Mouse (Mus musculus): ENCODE results near the gene Akap1. TPM values are rescaled to one million over a fixed set of nuclear protein-coding genes. Genes with fewer than 3 reads are reported as not detected.

Gene Akap1
- polyA plus RNA-seq, 1 experiment from 2014 or later: 23.9 TPM

GRCm38 (mm10) chr11:88834606-88835005 lies 29.8 kb downstream of the Akap1 start:
- no peaks in the 10 kb centered on the region for H3K9me3 ChIP-seq (ENCODE audit: control insufficient read depth, low read depth, low read length)
- no peaks in the 10 kb centered on the region for H3K27me3 ChIP-seq (ENCODE audit: control insufficient read depth, insufficient read depth, low read length)
- no peaks in the 10 kb centered on the region for H3K4me1 ChIP-seq (ENCODE audit: control insufficient read depth, insufficient read depth, low read length)
- H3K4me3 ChIP-seq (ENCODE audit: low read depth, low read length): no peak overlapping the region
- no peak for ATAC-seq (ENCODE audit: insufficient number of reproducible peaks, insufficient read depth, low FRiP score, low read depth)
- H3K36me3 ChIP-seq (ENCODE audit: control insufficient read depth, insufficient read depth, low read length): peaks cover 26% of the 10 kb centered on the region
- no peak overlapping the region for H3K9ac ChIP-seq (replicated peaks; ENCODE audit: low read depth, low read length)
- no peak overlapping the region for H3K4me2 ChIP-seq (replicated peaks; ENCODE audit: low read depth, low read length)
- H3K27ac ChIP-seq (ENCODE audit: low read length): no peak overlapping the region
- WGBS: 89% methylated on average over 11 of the region's 11 CpGs

- Histone ChIP-seq H3K27me3 (ENCODE audit: control insufficient read depth, insufficient read depth, low read length) (no peaks in the 10 kb centered on the region), H3K36me3 (ENCODE audit: control insufficient read depth, insufficient read depth, low read length) (peaks cover 26% of the 10 kb centered on the region)
Observed at GRCm38 (mm10) chr11:88834134-88834533, 30.3 kb downstream of the Akap1 start.

DNA sequence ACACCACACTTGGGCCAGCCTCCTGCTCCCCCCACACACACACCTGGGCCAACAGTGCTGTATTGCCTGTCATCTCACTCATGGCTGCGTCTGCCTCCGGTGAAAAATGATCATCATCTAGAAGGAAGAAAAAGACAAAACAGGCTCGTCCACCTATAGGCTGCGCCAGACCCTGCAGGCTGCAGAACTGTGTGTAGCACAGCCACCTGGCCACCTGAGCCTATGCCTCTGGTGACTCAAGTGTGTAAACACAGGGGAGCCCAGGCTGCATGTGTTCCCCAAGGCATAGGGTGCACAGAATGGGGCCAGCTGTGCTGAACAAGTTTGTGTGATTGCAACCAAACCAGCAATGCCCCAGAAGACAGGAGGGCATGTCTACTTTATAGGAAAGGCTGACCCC lies 31.3 kb downstream of the Akap1 start:
- Histone ChIP-seq H3K9ac (replicated peaks; ENCODE audit: low read depth, low read length) (no peak overlapping the region), H3K27ac (ENCODE audit: low read length) (no peak overlapping the region), H3K9me3 (ENCODE audit: control insufficient read depth, low read depth, low read length) (no peaks in the 10 kb centered on the region), H3K4me2 (replicated peaks; ENCODE audit: low read depth, low read length) (no peak overlapping the region), H3K4me1 (ENCODE audit: control insufficient read depth, insufficient read depth, low read length) (no peaks in the 10 kb centered on the region), H3K36me3 (ENCODE audit: control insufficient read depth, insufficient read depth, low read length) (peaks cover 26% of the 10 kb centered on the region), H3K27me3 (ENCODE audit: control insufficient read depth, insufficient read depth, low read length) (no peaks in the 10 kb centered on the region), H3K4me3 (ENCODE audit: low read depth, low read length) (no peak overlapping the region)
- 47% methylated on average over 4 of the region's 4 CpGs for WGBS
- peak; percentile 69 for ATAC-seq (ENCODE audit: insufficient number of reproducible peaks, insufficient read depth, low FRiP score, low read depth)

More at GRCm38 (mm10) chr11:88834134-88834533, 30.3 kb downstream of the Akap1 start:
- H3K9ac ChIP-seq (replicated peaks; ENCODE audit: low read depth, low read length): no peak overlapping the region
- H3K9me3 ChIP-seq (ENCODE audit: control insufficient read depth, low read depth, low read length): no peaks in the 10 kb centered on the region
- WGBS: 89% methylated on average over 14 of the region's 14 CpGs
- no peak for ATAC-seq (ENCODE audit: insufficient number of reproducible peaks, insufficient read depth, low FRiP score, low read depth)
- H3K4me1 ChIP-seq (ENCODE audit: control insufficient read depth, insufficient read depth, low read length): no peaks in the 10 kb centered on the region
- no peak overlapping the region for H3K27ac ChIP-seq (ENCODE audit: low read length)
- no peak overlapping the region for H3K4me3 ChIP-seq (ENCODE audit: low read depth, low read length)
- H3K4me2 ChIP-seq (replicated peaks; ENCODE audit: low read depth, low read length): no peak overlapping the region

DNA sequence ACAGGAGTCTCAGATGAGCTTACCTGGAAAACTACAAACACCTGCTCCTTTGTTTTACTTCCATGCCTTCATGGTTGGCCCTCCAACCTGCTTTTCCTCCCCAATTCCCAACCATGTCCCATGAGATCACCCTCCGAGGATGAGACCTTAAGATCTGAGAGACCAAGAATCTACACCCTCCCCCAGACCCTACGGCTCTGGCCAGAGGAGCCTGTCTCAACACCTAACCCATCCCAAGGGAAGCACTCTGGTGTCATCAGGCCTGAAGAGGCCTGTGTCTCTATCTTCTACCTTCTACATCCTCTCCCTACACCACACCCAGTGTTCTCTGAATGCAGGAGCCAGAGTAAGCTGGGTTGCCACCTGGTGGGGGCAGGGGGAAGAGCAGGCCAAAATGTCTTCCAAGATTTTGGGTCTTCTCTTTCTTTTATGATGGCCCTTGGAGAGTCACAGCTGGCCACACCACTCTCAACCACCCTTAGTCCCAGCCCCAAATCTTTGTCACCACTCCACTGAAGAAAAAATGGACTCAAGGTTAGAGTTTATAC lies 34.1 kb downstream of the Akap1 start:
- Histone ChIP-seq H3K4me1 (ENCODE audit: control insufficient read depth, insufficient read depth, low read length) (no peaks in the 10 kb centered on the region), H3K4me3 (ENCODE audit: low read depth, low read length) (no peak overlapping the region), H3K9me3 (ENCODE audit: control insufficient read depth, low read depth, low read length) (no peaks in the 10 kb centered on the region), H3K27ac (ENCODE audit: low read length) (no peak overlapping the region), H3K36me3 (ENCODE audit: control insufficient read depth, insufficient read depth, low read length) (peaks cover 18% of the 10 kb centered on the region), H3K9ac (replicated peaks; ENCODE audit: low read depth, low read length) (no peak overlapping the region), H3K27me3 (ENCODE audit: control insufficient read depth, insufficient read depth, low read length) (no peaks in the 10 kb centered on the region), H3K4me2 (replicated peaks; ENCODE audit: low read depth, low read length) (no peak overlapping the region)
- 88% methylated on average over 2 of the region's 2 CpGs for WGBS
- no peak for ATAC-seq (ENCODE audit: insufficient number of reproducible peaks, insufficient read depth, low FRiP score, low read depth)

DNA sequence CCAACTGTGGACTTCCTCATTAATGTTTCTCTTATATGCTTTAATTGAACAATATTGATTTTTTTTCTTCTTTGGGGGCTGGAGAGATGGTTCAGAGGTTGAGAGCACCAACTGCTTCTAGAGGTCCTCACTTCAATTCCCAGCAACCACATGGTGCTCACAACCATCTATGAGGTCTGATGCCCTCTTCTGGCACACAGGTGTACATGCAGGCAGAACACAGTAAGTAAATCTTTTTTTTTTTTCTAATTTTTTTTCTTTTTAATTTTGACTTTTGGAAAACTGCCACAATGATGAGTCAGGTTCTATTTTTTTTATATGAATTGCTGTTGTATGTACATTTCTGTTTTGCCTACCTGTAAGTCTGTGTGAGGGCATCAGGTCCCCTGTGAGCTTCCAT lies 35.9 kb downstream of the Akap1 start:
- Histone ChIP-seq H3K27ac (ENCODE audit: low read length) (no peak overlapping the region), H3K27me3 (ENCODE audit: control insufficient read depth, insufficient read depth, low read length) (no peaks in the 10 kb centered on the region), H3K9me3 (ENCODE audit: control insufficient read depth, low read depth, low read length) (no peaks in the 10 kb centered on the region), H3K4me3 (ENCODE audit: low read depth, low read length) (no peak overlapping the region), H3K4me1 (ENCODE audit: control insufficient read depth, insufficient read depth, low read length) (no peaks in the 10 kb centered on the region), H3K9ac (replicated peaks; ENCODE audit: low read depth, low read length) (no peak overlapping the region), H3K36me3 (ENCODE audit: control insufficient read depth, insufficient read depth, low read length) (peaks cover 13% of the 10 kb centered on the region; the same call in 1 of the 2 replicates), H3K4me2 (replicated peaks; ENCODE audit: low read depth, low read length) (no peak overlapping the region)
- no peak for ATAC-seq (ENCODE audit: insufficient number of reproducible peaks, insufficient read depth, low FRiP score, low read depth)

DNA sequence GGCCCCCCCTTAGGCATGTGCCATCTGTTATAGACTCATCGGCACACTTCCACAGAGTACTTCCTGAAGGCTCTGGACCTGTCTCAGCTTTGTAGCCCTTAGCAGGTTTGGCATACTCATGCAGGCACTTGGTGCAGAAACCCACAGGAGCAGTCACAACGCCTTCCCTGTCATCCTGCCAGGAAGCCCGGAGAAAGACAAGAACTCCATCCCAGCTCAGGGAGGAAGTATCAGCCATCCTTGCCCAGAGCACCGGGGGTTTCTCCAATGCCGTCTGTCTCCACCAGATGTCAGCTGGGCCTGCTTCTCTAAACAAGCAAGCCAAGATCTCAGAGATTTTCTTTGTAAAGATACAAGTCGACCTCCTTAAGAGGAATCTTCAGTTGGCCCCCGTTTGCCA lies 38.5 kb downstream of the Akap1 start:
- 36% methylated on average over 7 of the region's 7 CpGs for WGBS
- H3K9ac ChIP-seq (replicated peaks; ENCODE audit: low read depth, low read length): no peak overlapping the region
- no peak overlapping the region for H3K4me3 ChIP-seq (ENCODE audit: low read depth, low read length)
- H3K27ac ChIP-seq (ENCODE audit: low read length): no peak overlapping the region
- H3K27me3 ChIP-seq (ENCODE audit: control insufficient read depth, insufficient read depth, low read length): no peaks in the 10 kb centered on the region
- 0 out of 2 replicates have a peak, but pooled peaks cover 4% of the 10 kb centered on the region for H3K36me3 ChIP-seq (ENCODE audit: control insufficient read depth, insufficient read depth, low read length)
- no peaks in the 10 kb centered on the region for H3K9me3 ChIP-seq (ENCODE audit: control insufficient read depth, low read depth, low read length)
- no peaks in the 10 kb centered on the region; the same call in 1 of the 2 replicates for H3K4me1 ChIP-seq (ENCODE audit: control insufficient read depth, insufficient read depth, low read length)
- no peak overlapping the region for H3K4me2 ChIP-seq (replicated peaks; ENCODE audit: low read depth, low read length)
- no peak for ATAC-seq (ENCODE audit: insufficient number of reproducible peaks, insufficient read depth, low FRiP score, low read depth)

DNA sequence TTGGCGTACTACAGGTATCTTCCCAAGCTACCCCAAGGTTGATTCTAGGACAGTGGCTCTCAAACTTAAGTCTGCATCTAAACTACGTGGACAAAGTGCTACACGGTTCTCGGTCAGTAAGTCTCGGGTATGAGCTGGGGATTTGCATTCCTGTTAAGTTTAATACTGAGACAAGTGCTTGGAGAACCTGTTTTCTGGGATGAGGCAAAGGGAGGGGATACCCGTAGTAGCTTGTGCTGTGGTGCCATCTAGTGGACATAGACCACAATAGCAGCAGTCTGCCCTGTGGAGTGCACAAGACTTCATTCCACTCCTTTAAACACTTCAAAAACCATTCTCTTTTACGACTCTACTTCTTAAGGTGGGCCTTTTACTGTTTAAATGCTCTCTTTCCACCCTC lies 41.4 kb downstream of the Akap1 start:
- Histone ChIP-seq H3K9ac (replicated peaks; ENCODE audit: low read depth, low read length) (no peak overlapping the region), H3K9me3 (ENCODE audit: control insufficient read depth, low read depth, low read length) (no peaks in the 10 kb centered on the region), H3K27me3 (ENCODE audit: control insufficient read depth, insufficient read depth, low read length) (no peaks in the 10 kb centered on the region), H3K4me3 (ENCODE audit: low read depth, low read length) (peak overlapping the region; percentile 10; the same call in 1 of the 2 replicates), H3K4me2 (replicated peaks; ENCODE audit: low read depth, low read length) (peak overlapping the region; percentile 35), H3K36me3 (ENCODE audit: control insufficient read depth, insufficient read depth, low read length) (no peaks in the 10 kb centered on the region), H3K27ac (ENCODE audit: low read length) (no peak overlapping the region), H3K4me1 (ENCODE audit: control insufficient read depth, insufficient read depth, low read length) (peaks cover 8% of the 10 kb centered on the region)
- ATAC-seq (ENCODE audit: insufficient number of reproducible peaks, insufficient read depth, low FRiP score, low read depth): peak; percentile 46; the same call in 1 of the 2 replicates
- WGBS: 3% methylated on average over 7 of the region's 7 CpGs

DNA sequence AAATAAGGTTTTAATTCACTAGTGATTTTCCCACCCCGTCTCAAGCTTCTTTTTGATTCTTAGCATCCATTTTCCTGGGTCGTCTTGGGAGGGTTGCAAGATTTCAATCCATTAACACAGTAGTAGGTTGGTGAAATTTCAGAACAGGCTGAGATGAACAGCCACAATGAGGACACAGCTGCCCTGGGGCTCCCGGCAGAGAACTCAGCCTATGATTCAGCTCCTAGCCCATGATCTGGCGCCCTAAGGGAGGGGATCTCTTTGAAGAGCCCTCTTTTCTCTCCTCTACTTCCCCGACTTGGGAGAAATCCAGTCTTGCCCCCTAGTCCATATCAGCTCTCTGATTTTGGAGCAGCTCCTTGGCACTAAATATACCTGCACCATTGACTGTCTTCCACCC lies 41.9 kb downstream of the Akap1 start:
- Histone ChIP-seq H3K27me3 (ENCODE audit: control insufficient read depth, insufficient read depth, low read length) (no peaks in the 10 kb centered on the region), H3K4me2 (replicated peaks; ENCODE audit: low read depth, low read length) (peak overlapping the region; percentile 35), H3K9ac (replicated peaks; ENCODE audit: low read depth, low read length) (no peak overlapping the region), H3K4me3 (ENCODE audit: low read depth, low read length) (peak overlapping the region; percentile 10; the same call in 1 of the 2 replicates), H3K9me3 (ENCODE audit: control insufficient read depth, low read depth, low read length) (no peaks in the 10 kb centered on the region), H3K36me3 (ENCODE audit: control insufficient read depth, insufficient read depth, low read length) (no peaks in the 10 kb centered on the region), H3K4me1 (ENCODE audit: control insufficient read depth, insufficient read depth, low read length) (peaks cover 8% of the 10 kb centered on the region), H3K27ac (ENCODE audit: low read length) (no peak overlapping the region)
- no peak for ATAC-seq (ENCODE audit: insufficient number of reproducible peaks, insufficient read depth, low FRiP score, low read depth)
- WGBS: 30% methylated on average over 5 of the region's 5 CpGs
